Mouse (Mus musculus) ES-Bruce4 (cell line): ENCODE results near the gene Fetub. TPM values are rescaled to one million over a fixed set of nuclear protein-coding genes. Genes with fewer than 3 reads are reported as not detected.

Experiments used
- H3K27ac ChIP-seq: 2 replicates; pipeline ENCODE4 v1.5.1; 2012; ENCODE audit warnings: low read length, inconsistent platforms; ENCODE audit not compliant: insufficient read depth
- H3K27me3 ChIP-seq: 2 replicates; pipeline ENCODE4 v1.6.1; 2012; ENCODE audit warnings: mild to moderate bottlenecking, low read length, inconsistent platforms; ENCODE audit not compliant: control insufficient read depth, poor library complexity, insufficient read depth, severe bottlenecking
- H3K36me3 ChIP-seq: 2 replicates; pipeline ENCODE4 v1.6.1; 2012; ENCODE audit warnings: inconsistent platforms, mild to moderate bottlenecking, low read length, moderate library complexity; ENCODE audit not compliant: control insufficient read depth, poor library complexity, insufficient read depth, severe bottlenecking
- H3K4me1 ChIP-seq: one replicate; pipeline ENCODE4 v1.8.1; 2011; ENCODE audit warnings: low read length; ENCODE audit not compliant: control insufficient read depth, insufficient read depth
- H3K4me3 ChIP-seq: 2 replicates; pipeline ENCODE4 v1.5.1; 2011; ENCODE audit warnings: low read depth, mild to moderate bottlenecking, low read length
- H3K9ac ChIP-seq: 2 replicates; pipeline ENCODE4 v1.6.1; 2012; ENCODE audit warnings: low read depth, mild to moderate bottlenecking, inconsistent platforms; ENCODE audit not compliant: poor library complexity, severe bottlenecking
- H3K9me3 ChIP-seq: replicated peaks from 2 replicates; pipeline ENCODE4 v1.6.1; 2012; ENCODE audit warnings: mild to moderate bottlenecking, low read length, inconsistent platforms; ENCODE audit not compliant: control insufficient read depth, poor library complexity, insufficient read depth, severe bottlenecking
- CTCF ChIP-seq: IDR thresholded peaks from one replicate; pipeline ENCODE4 v1.8.1; 2011; ENCODE audit warnings: low read depth, low read length
- EP300 ChIP-seq: IDR thresholded peaks from 2 replicates; pipeline ENCODE4 v1.6.1; 2011; ENCODE audit warnings: low read depth, low read length; ENCODE audit not compliant: insufficient read depth
- POLR2A ChIP-seq: IDR thresholded peaks from one replicate; pipeline ENCODE4 v1.8.1; 2011; ENCODE audit warnings: low read length; ENCODE audit not compliant: insufficient read depth
- polyA plus RNA-seq: library from polyadenylated mRNA; stranded (reverse); fragments of >200 nt; gene quantifications from 2 replicates; pipeline ENCODE4 v1.2.4, GENCODE M21; 2011; ENCODE audit warnings: low read depth; ENCODE audit not compliant: missing spikeins, insufficient read depth, insufficient read length

The Fetub gene
- polyA plus RNA-seq, 1 experiment = 2.2 TPM

GRCm38 (mm10) chr16:22879945-22880595, 38.1 kb upstream of the Fetub start:
- Histone ChIP-seq H3K4me3 (no peak overlapping the region), H3K9ac (no peak overlapping the region), H3K4me1 (no peaks in the 10 kb centered on the region), H3K9me3 (no peaks in the 10 kb centered on the region), H3K27ac (no peak overlapping the region), H3K27me3 (no peaks in the 10 kb centered on the region), H3K36me3 (no peaks in the 10 kb centered on the region)
- TF ChIP-seq EP300 (no peak), POLR2A (no peak), CTCF (no peak)

GRCm38 (mm10) chr16:22880900-22881299, 37.2 kb upstream of the Fetub start:
- Histone ChIP-seq H3K4me1 (no peaks in the 10 kb centered on the region), H3K9ac (no peak overlapping the region), H3K9me3 (no peaks in the 10 kb centered on the region), H3K4me3 (no peak overlapping the region), H3K27me3 (no peaks in the 10 kb centered on the region), H3K36me3 (no peaks in the 10 kb centered on the region), H3K27ac (no peak overlapping the region)
- no peak for TF ChIP-seq POLR2A
- TF ChIP-seq EP300 = no peak
- TF ChIP-seq CTCF = no peak

- H3K27me3 ChIP-seq = no peaks in the 10 kb centered on the region
- H3K9me3 ChIP-seq = no peaks in the 10 kb centered on the region
- no peak overlapping the region for H3K9ac ChIP-seq
- no peak for TF ChIP-seq EP300
- no peak for TF ChIP-seq CTCF
- no peak for TF ChIP-seq POLR2A
- no peaks in the 10 kb centered on the region for H3K36me3 ChIP-seq
- no peak overlapping the region for H3K4me3 ChIP-seq
- H3K4me1 ChIP-seq = no peaks in the 10 kb centered on the region
- H3K27ac ChIP-seq = no peak overlapping the region
These were observed 36.6 kb upstream of the Fetub start for GRCm38 (mm10) chr16:22881487-22881886.

GRCm38 (mm10) chr16:22883441-22883840, 34.7 kb upstream of the Fetub start:
- Histone ChIP-seq H3K4me3 (no peak overlapping the region), H3K9ac (no peak overlapping the region), H3K9me3 (no peaks in the 10 kb centered on the region), H3K27me3 (no peaks in the 10 kb centered on the region), H3K36me3 (no peaks in the 10 kb centered on the region), H3K27ac (no peak overlapping the region), H3K4me1 (no peaks in the 10 kb centered on the region)
- no peak for TF ChIP-seq CTCF
- no peak for TF ChIP-seq POLR2A
- TF ChIP-seq EP300 = no peak

GRCm38 (mm10) chr16:22885356-22885755, 32.8 kb upstream of the Fetub start:
- Histone ChIP-seq H3K9ac (no peak overlapping the region), H3K27me3 (no peaks in the 10 kb centered on the region), H3K4me1 (no peaks in the 10 kb centered on the region), H3K27ac (no peak overlapping the region), H3K36me3 (no peaks in the 10 kb centered on the region), H3K9me3 (no peaks in the 10 kb centered on the region), H3K4me3 (no peak overlapping the region)
- no peak for TF ChIP-seq EP300
- TF ChIP-seq CTCF = no peak
- no peak for TF ChIP-seq POLR2A

- Histone ChIP-seq H3K9me3 (no peaks in the 10 kb centered on the region), H3K4me3 (no peak overlapping the region), H3K27me3 (no peaks in the 10 kb centered on the region), H3K4me1 (no peaks in the 10 kb centered on the region), H3K36me3 (no peaks in the 10 kb centered on the region), H3K9ac (no peak overlapping the region), H3K27ac (no peak overlapping the region)
- no peak for TF ChIP-seq POLR2A
- no peak for TF ChIP-seq CTCF
- no peak for TF ChIP-seq EP300
These were observed 31.4 kb upstream of the Fetub start for GRCm38 (mm10) chr16:22886726-22887125.
